Mouse (Mus musculus): ENCODE results near the gene Pga5. TPM values are rescaled to one million over a fixed set of nuclear protein-coding genes. Genes with fewer than 3 reads are reported as not detected.

Pga5 gene
- polyA plus RNA-seq, 1 experiment from 2014 or later, result not detected

DNA sequence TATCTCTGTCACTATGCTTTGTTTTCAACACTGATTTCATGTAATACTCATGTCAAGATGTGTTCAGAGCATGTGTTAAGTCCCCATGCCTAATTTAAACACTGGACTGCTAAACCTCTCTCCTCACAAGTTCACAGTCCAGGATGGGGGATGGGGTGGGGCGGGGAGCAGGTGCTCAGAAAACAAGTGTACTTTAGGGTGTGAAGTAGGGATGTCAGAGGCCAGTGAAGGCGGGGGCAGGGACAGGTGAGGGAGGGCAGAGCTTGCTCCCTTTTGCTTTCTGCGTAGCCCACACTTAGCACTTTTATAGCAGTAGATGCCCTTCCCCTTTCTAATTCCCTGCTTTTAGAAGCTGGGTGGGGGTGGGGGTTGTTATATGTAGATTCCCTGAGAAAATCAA is 12.8 kb downstream of the Pga5 start:
- H3K4me1 ChIP-seq (replicated peaks), result no peaks in the 10 kb centered on the region
- 0 out of 2 replicates have a peak, but pooled peaks have one; percentile 44 for ATAC-seq (ENCODE audit: insufficient number of reproducible peaks, insufficient read depth, low FRiP score, low TSS enrichment, low read depth)
- H3K4me3 ChIP-seq (replicated peaks), result no peak overlapping the region
- no peaks in the 10 kb centered on the region for H3K36me3 ChIP-seq
- no peak overlapping the region for H3K9ac ChIP-seq (replicated peaks)
- H3K9me3 ChIP-seq, result no peaks in the 10 kb centered on the region
- WGBS, result 55% methylated on average over 3 of the region's 3 CpGs
- no peak overlapping the region for H3K27ac ChIP-seq
- H3K27me3 ChIP-seq, result no peaks in the 10 kb centered on the region
- H3K4me2 ChIP-seq, result no peak overlapping the region

DNA sequence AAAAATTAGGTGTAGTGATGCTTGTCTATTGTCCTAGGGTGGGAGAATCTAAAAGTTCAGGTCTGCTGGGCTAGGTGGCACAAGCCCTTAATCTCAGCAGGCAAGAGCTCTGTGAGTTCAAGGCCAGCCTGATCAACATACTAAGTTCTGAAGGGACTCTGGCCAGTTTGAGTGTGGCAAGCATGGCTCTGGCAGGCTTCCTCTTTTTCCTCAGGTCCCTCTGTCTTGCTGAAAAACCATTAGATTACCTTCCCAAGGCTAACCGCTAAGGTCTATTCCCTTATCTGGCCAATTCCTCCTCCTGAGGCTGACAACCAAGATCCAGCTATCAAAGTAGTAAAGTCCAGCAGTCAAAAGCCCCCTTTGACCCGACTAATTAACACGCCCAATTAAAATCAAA is 15.2 kb downstream of the Pga5 start:
- H3K9ac ChIP-seq (replicated peaks), result no peak overlapping the region
- no peaks in the 10 kb centered on the region for H3K27me3 ChIP-seq
- no peak overlapping the region for H3K4me2 ChIP-seq
- ATAC-seq (ENCODE audit: insufficient number of reproducible peaks, insufficient read depth, low FRiP score, low TSS enrichment, low read depth), result no peak
- no peak overlapping the region for H3K27ac ChIP-seq
- H3K36me3 ChIP-seq, result no peaks in the 10 kb centered on the region
- H3K4me1 ChIP-seq (replicated peaks), result no peaks in the 10 kb centered on the region
- no peaks in the 10 kb centered on the region for H3K9me3 ChIP-seq
- 67% methylated on average over 3 of the region's 3 CpGs for WGBS
- H3K4me3 ChIP-seq (replicated peaks), result no peak overlapping the region

DNA sequence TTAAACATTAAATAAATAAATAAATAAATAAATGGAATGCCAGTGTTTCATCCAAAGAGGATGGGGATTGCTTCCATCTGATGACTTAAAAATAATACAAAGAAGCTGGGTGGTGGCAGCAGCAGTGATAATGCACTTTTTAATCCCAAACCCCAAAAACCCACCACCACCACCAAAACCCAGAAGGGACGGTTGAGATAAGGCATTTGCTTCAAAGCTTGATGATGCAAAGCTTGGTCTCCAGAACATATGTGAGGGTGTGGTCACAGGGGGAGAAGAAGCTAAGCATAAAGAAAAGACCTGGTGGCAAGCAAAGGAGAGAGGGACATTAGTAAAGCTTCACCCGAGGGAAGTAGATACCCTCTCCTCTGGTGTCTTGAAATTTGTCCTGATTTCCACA is 16.0 kb downstream of the Pga5 start:
- Histone ChIP-seq H3K27me3 (no peaks in the 10 kb centered on the region), H3K4me3 (replicated peaks) (no peak overlapping the region), H3K9me3 (no peaks in the 10 kb centered on the region), H3K4me1 (replicated peaks) (no peaks in the 10 kb centered on the region), H3K27ac (no peak overlapping the region), H3K36me3 (no peaks in the 10 kb centered on the region), H3K9ac (replicated peaks) (no peak overlapping the region), H3K4me2 (no peak overlapping the region)
- WGBS, result 77% methylated on average over 2 of the region's 2 CpGs
- no peak for ATAC-seq (ENCODE audit: insufficient number of reproducible peaks, insufficient read depth, low FRiP score, low TSS enrichment, low read depth)

DNA sequence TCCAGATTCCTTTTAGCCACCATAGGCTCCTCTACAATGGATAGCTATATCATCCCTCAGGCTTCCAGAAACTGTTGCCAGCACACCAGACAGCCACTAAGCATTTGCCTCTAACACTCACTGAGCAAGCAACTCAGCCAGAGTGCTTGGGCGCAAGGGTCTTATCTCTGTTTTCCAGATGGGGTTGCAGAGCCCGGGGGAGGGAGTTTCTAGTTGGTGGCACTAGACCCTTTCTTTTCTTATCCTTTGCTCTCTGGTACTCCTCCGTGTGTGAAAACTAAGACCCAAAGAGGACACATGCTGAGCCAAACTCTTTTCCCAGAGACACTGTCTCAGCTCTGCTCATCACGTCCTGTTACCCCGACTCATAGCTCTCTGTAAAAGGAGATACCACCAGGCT is 16.5 kb downstream of the Pga5 start:
- WGBS, result 81% methylated on average over 5 of the region's 5 CpGs
- no peak for ATAC-seq (ENCODE audit: insufficient number of reproducible peaks, insufficient read depth, low FRiP score, low TSS enrichment, low read depth)
- Histone ChIP-seq H3K4me1 (replicated peaks) (0 out of 2 replicates have a peak, but pooled peaks cover 3% of the 10 kb centered on the region), H3K36me3 (no peaks in the 10 kb centered on the region), H3K27ac (no peak overlapping the region), H3K9ac (replicated peaks) (no peak overlapping the region), H3K4me3 (replicated peaks) (no peak overlapping the region), H3K9me3 (no peaks in the 10 kb centered on the region), H3K27me3 (no peaks in the 10 kb centered on the region), H3K4me2 (no peak overlapping the region)

DNA sequence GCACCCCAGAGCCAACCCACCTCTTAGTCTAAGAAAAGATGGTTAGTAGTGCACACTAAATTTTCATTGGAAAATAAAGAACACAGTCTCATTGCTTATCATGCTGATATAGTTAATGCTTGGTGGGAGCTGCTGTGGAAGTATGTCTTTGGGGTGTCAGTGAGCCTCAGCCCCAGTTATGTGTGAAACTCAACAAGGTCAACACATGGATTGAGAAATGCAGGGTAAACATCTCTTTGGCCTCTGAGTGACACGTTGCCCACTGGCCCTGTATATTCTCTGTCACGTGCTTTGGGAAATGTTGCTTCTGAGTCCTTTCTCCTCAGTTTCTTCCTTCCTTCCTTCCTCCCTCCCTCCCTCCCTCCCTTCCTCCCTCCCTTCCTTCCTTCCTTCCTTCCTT is 19.5 kb downstream of the Pga5 start:
- Histone ChIP-seq H3K9me3 (no peaks in the 10 kb centered on the region), H3K4me1 (replicated peaks) (peaks cover 8% of the 10 kb centered on the region; the same call in 1 of the 2 replicates), H3K27ac (no peak overlapping the region), H3K36me3 (no peaks in the 10 kb centered on the region), H3K4me3 (replicated peaks) (no peak overlapping the region), H3K27me3 (no peaks in the 10 kb centered on the region), H3K4me2 (no peak overlapping the region), H3K9ac (replicated peaks) (no peak overlapping the region)
- ATAC-seq (ENCODE audit: insufficient number of reproducible peaks, insufficient read depth, low FRiP score, low TSS enrichment, low read depth), result no peak
- 82% methylated on average over 2 of the region's 2 CpGs for WGBS

DNA sequence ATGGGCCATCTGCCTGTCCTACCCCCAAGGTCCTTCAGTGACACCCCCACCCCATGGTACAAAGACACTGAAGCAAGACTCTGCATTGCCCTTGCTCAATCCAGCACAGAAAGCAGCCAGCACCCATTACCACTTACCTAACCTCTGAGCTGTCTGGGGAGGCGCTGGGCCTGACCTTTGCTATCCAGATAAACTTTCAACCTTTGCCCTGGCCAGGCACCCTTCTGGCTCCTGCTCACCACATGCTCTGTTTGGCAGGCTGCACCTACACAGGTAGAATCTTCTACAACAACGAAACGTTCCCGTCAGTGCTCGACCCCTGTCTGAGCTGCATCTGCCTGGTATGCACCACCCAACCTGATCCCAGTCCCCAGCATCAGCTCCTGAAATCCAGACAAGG is 20.1 kb downstream of the Pga5 start:
- Histone ChIP-seq H3K4me2 (no peak overlapping the region), H3K4me1 (replicated peaks) (peaks cover 8% of the 10 kb centered on the region; the same call in 1 of the 2 replicates), H3K9me3 (no peaks in the 10 kb centered on the region), H3K27ac (no peak overlapping the region), H3K4me3 (replicated peaks) (no peak overlapping the region), H3K27me3 (no peaks in the 10 kb centered on the region), H3K36me3 (no peaks in the 10 kb centered on the region), H3K9ac (replicated peaks) (no peak overlapping the region)
- WGBS, result 73% methylated on average over 5 of the region's 5 CpGs
- no peak for ATAC-seq (ENCODE audit: insufficient number of reproducible peaks, insufficient read depth, low FRiP score, low TSS enrichment, low read depth)

DNA sequence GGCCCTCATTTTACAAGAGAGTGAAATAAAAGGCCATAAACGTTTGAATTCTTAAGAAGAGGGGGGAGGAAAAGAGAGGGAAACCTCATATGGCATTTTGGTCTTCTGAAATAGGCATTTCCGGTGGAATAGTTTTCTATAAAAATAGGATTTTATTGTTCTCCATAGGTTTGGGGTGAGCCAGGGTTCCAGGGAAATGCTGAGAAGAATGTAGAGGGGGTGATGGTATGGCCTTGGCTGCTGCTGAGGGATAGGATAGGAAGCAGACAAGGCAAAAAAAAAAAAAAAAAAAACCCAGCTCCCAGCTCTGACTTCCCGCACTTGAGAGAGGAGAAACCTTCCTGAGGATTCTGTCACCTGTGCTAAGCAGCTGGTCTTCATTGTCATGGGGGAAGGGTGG is 21.8 kb downstream of the Pga5 start:
- no peaks in the 10 kb centered on the region for H3K9me3 ChIP-seq
- WGBS, result 31% methylated on average over 3 of the region's 3 CpGs
- peaks cover 8% of the 10 kb centered on the region; the same call in 1 of the 2 replicates for H3K4me1 ChIP-seq (replicated peaks)
- H3K9ac ChIP-seq (replicated peaks), result no peak overlapping the region
- no peaks in the 10 kb centered on the region for H3K36me3 ChIP-seq
- H3K4me2 ChIP-seq, result no peak overlapping the region
- no peak overlapping the region for H3K4me3 ChIP-seq (replicated peaks)
- H3K27ac ChIP-seq, result peak overlapping the region; percentile 56; the same call in 1 of the 2 replicates
- no peak for ATAC-seq (ENCODE audit: insufficient number of reproducible peaks, insufficient read depth, low FRiP score, low TSS enrichment, low read depth)
- H3K27me3 ChIP-seq, result no peaks in the 10 kb centered on the region

DNA sequence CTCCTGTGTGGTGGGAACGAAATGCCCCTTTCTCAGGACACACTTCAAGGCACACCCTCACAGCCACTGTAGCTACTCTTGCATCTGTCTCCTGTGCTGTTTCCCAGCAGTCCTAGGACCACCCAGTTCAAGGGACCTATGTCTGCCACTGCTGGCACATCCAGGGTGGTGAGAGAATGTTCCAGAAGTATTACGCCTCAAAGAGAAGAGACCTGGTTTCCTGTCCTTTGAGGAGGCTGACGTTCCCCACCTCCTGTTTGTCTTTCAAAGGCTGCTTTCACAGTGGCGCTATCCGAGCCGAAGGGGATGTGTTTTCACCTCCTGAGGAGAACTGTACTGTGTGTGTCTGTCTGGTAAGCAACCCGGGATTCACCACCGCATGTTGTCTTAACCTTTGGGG is 29.7 kb downstream of the Pga5 start:
- Histone ChIP-seq H3K4me3 (replicated peaks) (no peak overlapping the region), H3K27me3 (no peaks in the 10 kb centered on the region), H3K9me3 (no peaks in the 10 kb centered on the region), H3K27ac (no peak overlapping the region), H3K4me2 (no peak overlapping the region), H3K36me3 (no peaks in the 10 kb centered on the region; the same call in 1 of the 2 replicates), H3K4me1 (replicated peaks) (no peaks in the 10 kb centered on the region), H3K9ac (replicated peaks) (no peak overlapping the region)
- WGBS, result 76% methylated on average over 8 of the region's 8 CpGs
- no peak for ATAC-seq (ENCODE audit: insufficient number of reproducible peaks, insufficient read depth, low FRiP score, low TSS enrichment, low read depth)

DNA sequence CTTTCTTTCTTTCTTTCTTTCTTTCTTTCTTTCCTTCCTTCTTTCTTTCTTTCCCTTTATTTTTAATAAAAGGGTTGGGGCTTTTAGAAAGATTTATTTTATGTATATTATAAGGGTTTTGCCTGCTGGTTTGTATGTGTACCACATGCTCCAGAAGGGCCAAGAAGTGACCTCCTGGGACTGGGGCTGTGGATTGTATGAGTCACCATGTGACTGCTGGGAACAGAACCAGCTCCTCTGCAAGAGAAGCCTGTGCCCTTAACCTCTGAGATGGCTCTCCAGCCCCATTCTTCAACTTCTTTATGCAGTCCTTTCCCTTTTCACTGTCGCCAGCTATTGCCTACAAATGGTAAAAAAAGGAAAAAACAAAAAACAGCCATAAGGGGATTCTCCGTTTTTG is 32.3 kb downstream of the Pga5 start:
- no peak for ATAC-seq (ENCODE audit: insufficient number of reproducible peaks, insufficient read depth, low FRiP score, low TSS enrichment, low read depth)
- H3K27me3 ChIP-seq, result no peaks in the 10 kb centered on the region
- H3K9me3 ChIP-seq, result no peaks in the 10 kb centered on the region
- no peak overlapping the region for H3K9ac ChIP-seq (replicated peaks)
- 88% methylated on average over 2 of the region's 2 CpGs for WGBS
- peaks cover 4% of the 10 kb centered on the region; the same call in 1 of the 2 replicates for H3K4me1 ChIP-seq (replicated peaks)
- no peak overlapping the region for H3K4me3 ChIP-seq (replicated peaks)
- no peaks in the 10 kb centered on the region; the same call in 1 of the 2 replicates for H3K36me3 ChIP-seq
- H3K4me2 ChIP-seq, result no peak overlapping the region
- H3K27ac ChIP-seq, result no peak overlapping the region

DNA sequence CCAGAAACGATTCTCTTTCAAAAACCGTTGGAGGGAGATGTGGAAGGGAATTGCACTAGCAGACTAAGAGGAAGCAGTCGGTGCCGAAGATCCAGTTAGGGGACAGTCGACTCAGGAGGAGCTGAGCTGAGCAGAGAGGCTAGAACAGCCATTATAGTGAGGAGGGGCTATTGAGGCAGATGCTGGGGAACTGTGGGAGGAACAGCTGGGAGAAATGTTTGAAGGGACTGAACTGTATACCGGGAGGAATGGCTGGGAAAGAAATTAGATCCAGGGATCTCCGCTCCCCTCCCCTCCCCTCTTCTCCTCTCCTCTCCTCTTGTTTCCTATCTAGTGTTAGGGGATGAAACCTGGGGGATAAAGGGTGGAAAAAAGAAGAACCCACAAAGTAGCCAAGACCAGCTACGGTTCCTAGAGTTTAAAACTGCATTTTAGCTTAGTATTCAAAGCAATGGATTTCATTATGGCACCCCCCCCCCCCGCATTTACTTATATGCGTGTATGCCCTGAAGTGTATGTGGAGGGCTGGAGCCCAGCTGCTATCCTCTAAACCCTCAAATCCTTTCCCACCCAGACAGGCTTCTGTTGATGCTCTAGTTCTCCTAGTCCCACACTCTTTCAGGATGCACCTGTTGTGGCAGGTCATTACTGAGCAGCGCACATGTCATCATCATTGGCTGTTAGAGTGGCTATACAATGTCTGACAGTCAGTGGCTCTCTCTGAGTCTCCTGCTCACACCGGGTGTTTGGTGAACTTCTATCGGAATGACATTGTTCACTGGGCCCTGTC is 37.1 kb downstream of the Pga5 start:
- H3K4me2 ChIP-seq, result peak overlapping the region; percentile 39
- H3K36me3 ChIP-seq, result no peaks in the 10 kb centered on the region; the same call in 1 of the 2 replicates
- 40% methylated on average over 13 of the region's 13 CpGs for WGBS
- H3K9me3 ChIP-seq, result no peaks in the 10 kb centered on the region
- peak; percentile 72 for ATAC-seq (ENCODE audit: insufficient number of reproducible peaks, insufficient read depth, low FRiP score, low TSS enrichment, low read depth)
- H3K27me3 ChIP-seq, result no peaks in the 10 kb centered on the region
- peaks cover 11% of the 10 kb centered on the region; the same call in 1 of the 2 replicates for H3K4me1 ChIP-seq (replicated peaks)
- H3K4me3 ChIP-seq (replicated peaks), result no peak overlapping the region
- H3K9ac ChIP-seq (replicated peaks), result no peak overlapping the region
- peak overlapping the region; percentile 66 for H3K27ac ChIP-seq

DNA sequence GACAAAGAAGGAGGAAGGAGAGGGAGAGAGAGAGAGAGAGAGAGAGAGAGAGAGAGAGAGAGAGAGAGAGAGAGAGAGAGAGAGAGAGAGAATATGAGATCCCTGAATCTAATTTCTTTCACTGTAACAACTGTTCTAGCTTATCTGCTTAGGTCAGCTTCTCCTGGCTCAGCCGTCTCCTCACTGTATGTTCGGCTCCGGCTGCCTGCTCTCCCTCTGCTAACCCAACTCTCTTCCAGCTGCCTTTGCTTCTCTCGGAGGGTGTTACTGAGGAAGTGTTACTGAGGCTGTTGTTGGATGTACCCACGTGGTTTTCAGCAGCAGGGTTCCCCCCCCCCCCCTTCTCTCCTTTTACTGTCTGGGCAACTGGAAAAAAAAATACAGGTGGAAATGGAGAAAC is 37.8 kb downstream of the Pga5 start:
- no peaks in the 10 kb centered on the region; the same call in 1 of the 2 replicates for H3K36me3 ChIP-seq
- WGBS, result 5% methylated on average over 5 of the region's 5 CpGs
- H3K9me3 ChIP-seq, result no peaks in the 10 kb centered on the region
- no peak overlapping the region for H3K4me3 ChIP-seq (replicated peaks)
- H3K9ac ChIP-seq (replicated peaks), result no peak overlapping the region
- peak overlapping the region; percentile 39 for H3K4me2 ChIP-seq
- H3K27ac ChIP-seq, result peak overlapping the region; percentile 66
- no peaks in the 10 kb centered on the region for H3K27me3 ChIP-seq
- ATAC-seq (ENCODE audit: insufficient number of reproducible peaks, insufficient read depth, low FRiP score, low TSS enrichment, low read depth), result no peak
- peaks cover 15% of the 10 kb centered on the region for H3K4me1 ChIP-seq (replicated peaks)

DNA sequence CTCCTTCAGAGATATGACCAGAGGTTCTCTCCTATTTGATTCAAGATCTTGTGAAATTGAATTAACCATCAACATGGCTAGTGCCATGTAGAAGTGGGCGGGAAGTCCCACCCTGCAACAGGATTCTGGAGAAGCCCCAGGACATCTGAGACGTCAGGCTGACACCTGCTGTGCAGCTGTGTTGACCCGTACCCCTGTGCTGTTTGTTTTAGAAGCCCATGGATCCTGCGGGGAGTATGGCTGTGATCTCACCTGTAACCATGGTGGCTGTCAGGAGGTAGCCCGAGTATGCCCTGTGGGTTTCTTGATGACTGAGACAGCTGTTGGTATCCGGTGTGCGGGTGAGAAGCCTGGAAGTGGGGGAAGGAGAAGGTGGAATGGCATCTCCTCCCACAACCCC is 40.0 kb downstream of the Pga5 start:
- no peak for ATAC-seq (ENCODE audit: insufficient number of reproducible peaks, insufficient read depth, low FRiP score, low TSS enrichment, low read depth)
- WGBS, result 54% methylated on average over 7 of the region's 7 CpGs

More for the DNA sequence above, 40.0 kb downstream of the Pga5 start:
- Histone ChIP-seq H3K9me3 (no peaks in the 10 kb centered on the region), H3K4me3 (replicated peaks) (no peak overlapping the region), H3K36me3 (no peaks in the 10 kb centered on the region), H3K4me1 (replicated peaks) (peaks cover 22% of the 10 kb centered on the region), H3K4me2 (no peak overlapping the region), H3K27me3 (no peaks in the 10 kb centered on the region), H3K9ac (replicated peaks) (no peak overlapping the region), H3K27ac (no peak overlapping the region)

Data from limb, embryonic 12.5 days (tissue).